Mouse (Mus musculus) monocyte, adult 2 months (primary cell): ENCODE results near the gene Smpdl3b.
"Not testable (repeated sequence)": the region's sequence is repeated elsewhere in the genome, so short reads cannot be mapped to it uniquely, and the experiment has no call there.

Experiments used
- DNase-seq, 2 experiments: peaks; one replicate each; pipeline ENCODE4 v3.0.0; 2022; ENCODE audit warnings: low spot score in 2 of 2, low read depth in 1 of 2

The Smpdl3b gene

GRCm38 (mm10) chr4:132756974-132757373 is at the start of gene Smpdl3b:
Gene Smpdl3b (minus strand): TSS chr4:132757252.
- DNase-seq = peak in 1 of 2 experiments; percentile 69

GRCm38 (mm10) chr4:132806620-132807191 is 49.7 kb upstream of the Smpdl3b start:
- DNase-seq = no peak

GRCm38 (mm10) chr4:132805599-132806197 is 48.6 kb upstream of the Smpdl3b start:
- DNase-seq = no peak

- DNase-seq = no peak
These were observed 48.1 kb upstream of the Smpdl3b start for GRCm38 (mm10) chr4:132805146-132805545.

GRCm38 (mm10) chr4:132804331-132804730 is 47.3 kb upstream of the Smpdl3b start:
- DNase-seq = peak; percentile 42 to 65

- no peak for DNase-seq
These were observed 46.8 kb upstream of the Smpdl3b start for GRCm38 (mm10) chr4:132803876-132804275.

GRCm38 (mm10) chr4:132803212-132803611 is 46.2 kb upstream of the Smpdl3b start:
- no peak for DNase-seq

GRCm38 (mm10) chr4:132802171-132802637 is 45.2 kb upstream of the Smpdl3b start:
- peak in 1 of 2 experiments; percentile 41 for DNase-seq

GRCm38 (mm10) chr4:132801176-132802077 is 44.4 kb upstream of the Smpdl3b start:
- no peak for DNase-seq

- DNase-seq = no peak
These were observed 42.8 kb upstream of the Smpdl3b start for GRCm38 (mm10) chr4:132799845-132800244.

GRCm38 (mm10) chr4:132798666-132799065 is 41.6 kb upstream of the Smpdl3b start:
- not testable (repeated sequence) for DNase-seq

GRCm38 (mm10) chr4:132798028-132798427 is 41.0 kb upstream of the Smpdl3b start:
- DNase-seq = no peak

- DNase-seq = no peak
These were observed 40.4 kb upstream of the Smpdl3b start for GRCm38 (mm10) chr4:132797461-132797860.

GRCm38 (mm10) chr4:132796196-132796886 is 39.3 kb upstream of the Smpdl3b start, which contains the start of gene Themis2:
Gene Themis2 (minus strand): TSS chr4:132796387.
- DNase-seq = peak; percentile 55 to 80

GRCm38 (mm10) chr4:132795171-132795570 is 38.1 kb upstream of the Smpdl3b start:
- no peak for DNase-seq

GRCm38 (mm10) chr4:132794760-132795159 is 37.7 kb upstream of the Smpdl3b start:
- DNase-seq = peak; percentile 46 to 64

- peak; percentile 33 to 54 for DNase-seq
These were observed 37.0 kb upstream of the Smpdl3b start for GRCm38 (mm10) chr4:132794028-132794427.

- DNase-seq = not testable (repeated sequence)
These were observed 36.4 kb upstream of the Smpdl3b start for GRCm38 (mm10) chr4:132793322-132794004.

GRCm38 (mm10) chr4:132789731-132790130 is 32.7 kb upstream of the Smpdl3b start:
- DNase-seq = no peak

- no peak for DNase-seq
These were observed 28.2 kb upstream of the Smpdl3b start for GRCm38 (mm10) chr4:132785228-132785627.
